Mouse (Mus musculus) A20 (cell line): ENCODE data around the gene Adam19.

Experiments
- DNase-seq: peaks from one replicate; pipeline ENCODE4 v3.0.0-alpha.2; 2011; ENCODE audit warnings: low read depth, low spot score

The Adam19 gene

GRCm38 (mm10) chr11:46073061-46073849 lies 17.5 kb downstream of the Adam19 start:
- DNase-seq: no peak

- DNase-seq: no peak
Observed at GRCm38 (mm10) chr11:46073850-46074688, 18.3 kb downstream of the Adam19 start.

- no peak for DNase-seq
Observed at GRCm38 (mm10) chr11:46075507-46075906, 19.7 kb downstream of the Adam19 start.

GRCm38 (mm10) chr11:46076442-46077158 lies 20.8 kb downstream of the Adam19 start:
- no peak for DNase-seq

- DNase-seq: no peak
Observed at GRCm38 (mm10) chr11:46077304-46077703, 21.5 kb downstream of the Adam19 start.

- no peak for DNase-seq
Observed at GRCm38 (mm10) chr11:46077732-46078375, 22.1 kb downstream of the Adam19 start.

GRCm38 (mm10) chr11:46081075-46081474 lies 25.3 kb downstream of the Adam19 start:
- no peak for DNase-seq

- no peak for DNase-seq
Observed at GRCm38 (mm10) chr11:46083405-46083804, 27.6 kb downstream of the Adam19 start.

- DNase-seq: no peak
Observed at GRCm38 (mm10) chr11:46083835-46084444, 28.1 kb downstream of the Adam19 start.

- no peak for DNase-seq
Observed at GRCm38 (mm10) chr11:46084568-46084967, 28.8 kb downstream of the Adam19 start.

- DNase-seq: no peak
Observed at GRCm38 (mm10) chr11:46085398-46086163, 29.8 kb downstream of the Adam19 start.

GRCm38 (mm10) chr11:46086446-46086845 lies 30.7 kb downstream of the Adam19 start:
- no peak for DNase-seq

GRCm38 (mm10) chr11:46089081-46089713 lies 33.4 kb downstream of the Adam19 start:
- DNase-seq: no peak

GRCm38 (mm10) chr11:46090036-46090725 lies 34.4 kb downstream of the Adam19 start:
- no peak for DNase-seq

GRCm38 (mm10) chr11:46090951-46091667 lies 35.3 kb downstream of the Adam19 start:
- DNase-seq: no peak

- DNase-seq: no peak
Observed at GRCm38 (mm10) chr11:46092121-46092520, 36.3 kb downstream of the Adam19 start.

GRCm38 (mm10) chr11:46095477-46096264 lies 39.9 kb downstream of the Adam19 start:
- DNase-seq: no peak

GRCm38 (mm10) chr11:46096265-46096649 lies 40.5 kb downstream of the Adam19 start:
- no peak for DNase-seq
